Mouse (Mus musculus) CH12.LX (cell line): Measurements from ENCODE around the gene Ubash3b. TPM values are rescaled to one million over a fixed set of nuclear protein-coding genes. Genes with fewer than 3 reads are reported as not detected.

Experiments
- DNase-seq: peaks from one replicate; pipeline ENCODE4 v3.0.0-alpha.2; 2013; ENCODE audit errors: extremely low read depth
- H3K27ac ChIP-seq: 2 replicates; pipeline ENCODE4 v1.5.1; 2012; ENCODE audit warnings: low read depth, mild to moderate bottlenecking, control low read depth, moderate library complexity; ENCODE audit not compliant: insufficient read depth
- H3K27me3 ChIP-seq: replicated peaks from 2 replicates; pipeline ENCODE3; 2012; ENCODE audit warnings: inconsistent platforms
- H3K36me3 ChIP-seq, 2 experiments: replicated peaks in 1 of 2; 2 replicates each; pipeline versions ENCODE3 to v1.6.1; 2012; ENCODE audit warnings: inconsistent platforms in 1 of 2, low read length in 1 of 2, mild to moderate bottlenecking in 1 of 2, mixed read lengths in 1 of 2, moderate library complexity in 1 of 2; ENCODE audit not compliant: control insufficient read depth in 1 of 2, insufficient read depth in 1 of 2
- H3K4me1 ChIP-seq, 2 experiments: 2 replicates each; pipeline ENCODE4 v1.6.1; 2012; ENCODE audit warnings: inconsistent platforms in 1 of 2, moderate library complexity in 1 of 2; ENCODE audit not compliant: insufficient read depth in 2 of 2, control insufficient read depth in 1 of 2
- H3K4me2 ChIP-seq: 2 replicates; pipeline ENCODE4 v1.6.1; 2012; ENCODE audit warnings: low read depth, mild to moderate bottlenecking, control low read depth; ENCODE audit not compliant: poor library complexity, insufficient read depth, severe bottlenecking
- H3K4me3 ChIP-seq, 3 experiments: fragments of 150-350 bp in 1 of 3; sonication (generic) in 1 of 3; replicated peaks in 1 of 3; 2 replicates each; pipeline versions ENCODE3 to v1.5.1; 2011 to 2012; ENCODE audit warnings: low read depth in 2 of 3, low read length in 2 of 3, mild to moderate bottlenecking in 2 of 3, moderate library complexity in 2 of 3, control low read depth in 1 of 3, improper control_type of control experiment in 1 of 3, inconsistent platforms in 1 of 3, mixed read lengths in 1 of 3; ENCODE audit not compliant: poor library complexity in 1 of 3
- H3K79me2 ChIP-seq: replicated peaks from 2 replicates; pipeline ENCODE4 v1.6.1; 2012; ENCODE audit warnings: mild to moderate bottlenecking, moderate library complexity; ENCODE audit not compliant: control insufficient read depth, poor library complexity, insufficient read depth, severe bottlenecking; ENCODE audit errors: extremely low read depth
- H3K9ac ChIP-seq: 2 replicates; pipeline ENCODE4 v1.6.1; 2012; ENCODE audit warnings: low read depth, mild to moderate bottlenecking, control low read depth, moderate library complexity; ENCODE audit not compliant: insufficient read depth
- H3K9me3 ChIP-seq: replicated peaks from 2 replicates; pipeline ENCODE3; 2012; ENCODE audit warnings: low read length, inconsistent platforms, mixed read lengths
- BHLHE40 ChIP-seq: IDR thresholded peaks from 2 replicates; pipeline ENCODE4 v1.6.1; 2011; ENCODE audit warnings: mild to moderate bottlenecking, low read depth, low read length, improper control_type of control experiment
- CHD2 ChIP-seq: IDR thresholded peaks from 2 replicates; pipeline ENCODE4 v1.6.1; 2011; ENCODE audit warnings: low read length, improper control_type of control experiment
- E2F4 ChIP-seq: IDR thresholded peaks from 2 replicates; pipeline ENCODE4 v1.6.1; 2011; ENCODE audit warnings: low read depth, low read length, improper control_type of control experiment; ENCODE audit not compliant: insufficient replicate concordance
- ELF1 ChIP-seq: IDR thresholded peaks from 2 replicates; pipeline ENCODE4 v1.6.1; 2014; ENCODE audit warnings: low read depth, mild to moderate bottlenecking, inconsistent platforms, low read length, improper control_type of control experiment
- EP300 ChIP-seq: IDR thresholded peaks from 2 replicates; pipeline ENCODE4 v1.6.1; 2011; ENCODE audit warnings: low read length, improper control_type of control experiment
- ETS1 ChIP-seq: conservative IDR thresholded peaks from 2 replicates; pipeline ENCODE4 v1.6.1; 2012; ENCODE audit warnings: low read depth, mild to moderate bottlenecking, inconsistent platforms, low read length, improper control_type of control experiment, moderate library complexity
- GABPA ChIP-seq: IDR thresholded peaks from 2 replicates; pipeline ENCODE4 v1.6.1; 2012; ENCODE audit warnings: low read depth, low read length, improper control_type of control experiment, inconsistent platforms; ENCODE audit not compliant: insufficient replicate concordance
- HCFC1 ChIP-seq: IDR thresholded peaks from 2 replicates; pipeline ENCODE4 v1.6.1; 2012; ENCODE audit warnings: low read depth, mild to moderate bottlenecking, inconsistent platforms, low read length, improper control_type of control experiment
- JUN ChIP-seq: IDR thresholded peaks from 2 replicates; pipeline ENCODE4 v1.6.1; 2011; ENCODE audit warnings: low read depth, mild to moderate bottlenecking, low read length, improper control_type of control experiment, moderate library complexity; ENCODE audit not compliant: insufficient read depth
- KAT2A ChIP-seq: IDR thresholded peaks from 2 replicates; pipeline ENCODE4 v1.6.1; 2012; ENCODE audit warnings: low read length, improper control_type of control experiment, inconsistent platforms; ENCODE audit not compliant: insufficient replicate concordance
- MAZ ChIP-seq: IDR thresholded peaks from 2 replicates; pipeline ENCODE4 v1.6.1; 2012; ENCODE audit warnings: low read depth, mild to moderate bottlenecking, inconsistent platforms, low read length, improper control_type of control experiment, moderate library complexity
- NRF1 ChIP-seq: IDR thresholded peaks from 2 replicates; pipeline ENCODE4 v1.6.1; 2014; ENCODE audit warnings: low read depth, mild to moderate bottlenecking, inconsistent platforms, low read length, improper control_type of control experiment, moderate library complexity
- RAD21 ChIP-seq: IDR thresholded peaks from 2 replicates; pipeline ENCODE4 v1.6.1; 2011; ENCODE audit warnings: low read depth, mild to moderate bottlenecking, low read length, improper control_type of control experiment, moderate library complexity
- RCOR1 ChIP-seq: conservative IDR thresholded peaks from 2 replicates; pipeline ENCODE4 v1.6.1; 2012; ENCODE audit warnings: low read depth, mild to moderate bottlenecking, inconsistent platforms, low read length, improper control_type of control experiment
- SIN3A ChIP-seq: IDR thresholded peaks from 2 replicates; pipeline ENCODE4 v1.6.1; 2012; ENCODE audit warnings: low read length, improper control_type of control experiment, inconsistent platforms
- SMC3 ChIP-seq: IDR thresholded peaks from 2 replicates; pipeline ENCODE4 v1.6.1; 2011; ENCODE audit warnings: low read depth, low read length, improper control_type of control experiment
- USF1 ChIP-seq: IDR thresholded peaks from 2 replicates; pipeline ENCODE4 v1.6.1; 2014; ENCODE audit warnings: low read depth, mild to moderate bottlenecking, inconsistent platforms, low read length, improper control_type of control experiment
- ZMIZ1 ChIP-seq: IDR thresholded peaks from 2 replicates; pipeline ENCODE4 v1.6.1; 2012; ENCODE audit warnings: low read depth, mild to moderate bottlenecking, inconsistent platforms, low read length, improper control_type of control experiment
- dilution Hi-C: fragments of 300-500 bp; cut with MboI; formaldehyde crosslinking; loops from 2 replicates; pipeline ENCODE4 v1.14.3; 2020; ENCODE audit warnings: low sequenced_read_pairs; ENCODE audit not compliant: extremely low pct_unique_long_range_greater_than_20kb, extremely low pct_ligation_motif_present
- in situ Hi-C: fragments of 300-500 bp; cut with MboI; formaldehyde crosslinking; loops from 3 replicates; pipeline ENCODE4 v1.14.3; 2019; ENCODE audit warnings: low sequenced_read_pairs, low pct_ligation_motif_present, low pct_unique_long_range_greater_than_20kb, mixed read lengths
- polyA plus RNA-seq: library from polyadenylated mRNA; unstranded; fragments of >175 nt; gene quantifications from 2 replicates; pipeline ENCODE4 v1.2.1, GENCODE M21; 2012; ENCODE audit warnings: low read depth; ENCODE audit not compliant: insufficient read length
- total RNA-seq, 2 experiments: library from RNA; depleted of rRNA; stranded (reverse); fragments of 300-350 nt in 1 of 2; fragments of >200 nt in 1 of 2; gene quantifications; 2 replicates each; pipeline ENCODE4 v1.2.3; 2012 to 2014

Gene Ubash3b
- total and polyA plus RNA-seq, 3 experiments: 2.8 to 4.6 (median 4.2) TPM

- Histone ChIP-seq H3K27ac (no peak overlapping the region), H3K4me2 (no peak overlapping the region), H3K9ac (no peak overlapping the region), H3K79me2 (no peaks in the 10 kb centered on the region), H3K27me3 (no peaks in the 10 kb centered on the region), H3K36me3 (peaks cover 0 to 3% of the 10 kb centered on the region in 2 experiments), H3K4me3 (no peak overlapping the region), H3K9me3 (peaks cover 4% of the 10 kb centered on the region), H3K4me1 (peaks cover 2 to 20% of the 10 kb centered on the region in 2 experiments; a peak in 3 of 4 replicates)
- no peak for DNase-seq
- in situ Hi-C loops (no loop called here), dilution Hi-C loops (no loop called here)
- TF ChIP-seq SIN3A (no peak), E2F4 (no peak), RAD21 (no peak), ZMIZ1 (no peak), HCFC1 (no peak), EP300 (no peak), RCOR1 (no peak), BHLHE40 (no peak), JUN (no peak), MAZ (no peak), GABPA (no peak), ETS1 (no peak), ELF1 (no peak), KAT2A (no peak), SMC3 (no peak), CHD2 (no peak), USF1 (no peak), NRF1 (no peak)
Observed at GRCm38 (mm10) chr9:41091993-41092392, 69.5 kb downstream of the Ubash3b start.

- Histone ChIP-seq H3K36me3 (peaks cover 0 to 3% of the 10 kb centered on the region in 2 experiments), H3K27me3 (no peaks in the 10 kb centered on the region), H3K4me1 (peaks cover 2 to 20% of the 10 kb centered on the region in 2 experiments; a peak in 2 of 4 replicates), H3K9me3 (peaks cover 4% of the 10 kb centered on the region), H3K4me2 (no peak overlapping the region), H3K79me2 (no peaks in the 10 kb centered on the region), H3K9ac (no peak overlapping the region), H3K27ac (no peak overlapping the region), H3K4me3 (no peak overlapping the region)
- no peak for TF ChIP-seq KAT2A
- dilution Hi-C loops (no loop called here), in situ Hi-C loops (no loop called here)
- DNase-seq: no peak
Observed at GRCm38 (mm10) chr9:41091187-41091586, 70.3 kb downstream of the Ubash3b start.
